Mouse (Mus musculus): ENCODE data around the gene Cuedc1.

Gene Cuedc1

GRCm38 (mm10) chr11:88241468-88242301, 143.8 kb downstream of the Cuedc1 start:
- no peak for DNase-seq
